Mouse (Mus musculus): ENCODE measurements around the gene Pld5. TPM values are rescaled to one million over a fixed set of nuclear protein-coding genes. Genes with fewer than 3 reads are reported as not detected.
A peak's percentile ranks its signal among the peaks of the same experiment; 100 is the strongest.

Pld5 gene
- polyA plus RNA-seq, 1 experiment from 2014 or later: 4.6 TPM

DNA sequence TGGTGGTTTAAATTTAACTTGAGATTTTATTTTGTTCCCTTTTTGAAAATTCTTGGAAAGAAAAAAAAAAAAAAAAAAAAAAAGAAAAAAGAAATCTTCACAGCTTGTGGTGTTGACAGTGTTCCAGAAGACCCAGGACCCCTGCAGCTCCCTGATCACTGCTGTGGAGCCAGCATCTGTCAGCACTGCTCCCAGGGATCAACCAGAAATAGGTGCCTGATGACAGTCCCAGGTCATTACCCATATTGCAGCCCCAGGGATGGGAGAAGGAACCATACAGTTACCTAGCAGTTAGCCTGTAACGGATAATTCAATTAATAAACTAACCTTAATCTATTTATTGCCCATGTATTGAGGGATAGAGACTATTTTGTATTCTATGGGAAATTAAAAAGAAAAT lies 250.6 kb downstream of the Pld5 start:
- Histone ChIP-seq H3K36me3 (ENCODE audit: control insufficient read depth, insufficient read depth, low read length) (no peaks in the 10 kb centered on the region), H3K27ac (replicated peaks; ENCODE audit: low read depth, low read length) (no peak overlapping the region), H3K4me2 (ENCODE audit: low read length) (no peak overlapping the region), H3K4me1 (ENCODE audit: control insufficient read depth, insufficient read depth, low read length) (no peaks in the 10 kb centered on the region), H3K27me3 (ENCODE audit: control insufficient read depth, insufficient read depth, low read length) (no peaks in the 10 kb centered on the region), H3K9ac (replicated peaks; ENCODE audit: low read length) (no peak overlapping the region), H3K4me3 (replicated peaks; ENCODE audit: low read depth, low read length) (no peak overlapping the region), H3K9me3 (ENCODE audit: control insufficient read depth, low read length) (no peaks in the 10 kb centered on the region)
- 48% methylated on average over 1 of the region's 1 CpGs for WGBS
- ATAC-seq (ENCODE audit: low FRiP score, low TSS enrichment): no peak
- no peak for DNase-seq

DNA sequence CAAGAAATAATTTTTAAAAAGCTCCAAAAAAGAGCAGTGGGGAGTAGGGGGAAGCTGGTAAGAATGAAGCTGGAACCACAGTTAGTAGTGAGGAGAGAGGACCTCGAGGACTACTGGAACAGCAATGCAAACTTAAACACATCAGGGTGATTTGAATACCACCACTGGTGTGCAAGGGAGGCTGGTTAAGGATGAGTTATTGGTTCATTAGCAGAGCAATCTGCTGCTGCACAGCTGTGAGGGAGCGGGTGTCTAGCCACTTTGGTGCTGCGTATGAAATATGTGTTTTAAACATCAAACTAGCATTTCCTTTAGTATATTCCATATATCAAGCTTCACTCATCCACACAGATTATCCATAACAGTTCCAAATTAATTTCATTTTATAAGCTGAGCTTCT lies 256.6 kb downstream of the Pld5 start:
- WGBS: 96% methylated on average over 3 of the region's 3 CpGs
- no peaks in the 10 kb centered on the region for H3K36me3 ChIP-seq (ENCODE audit: control insufficient read depth, insufficient read depth, low read length)
- no peak overlapping the region for H3K27ac ChIP-seq (replicated peaks; ENCODE audit: low read depth, low read length)
- H3K4me3 ChIP-seq (replicated peaks; ENCODE audit: low read depth, low read length): no peak overlapping the region
- 0 out of 2 replicates have a peak, but pooled peaks cover 7% of the 10 kb centered on the region for H3K4me1 ChIP-seq (ENCODE audit: control insufficient read depth, insufficient read depth, low read length)
- no peak overlapping the region for H3K4me2 ChIP-seq (ENCODE audit: low read length)
- ATAC-seq (ENCODE audit: low FRiP score, low TSS enrichment) (no peak), DNase-seq (no peak)
- no peaks in the 10 kb centered on the region for H3K9me3 ChIP-seq (ENCODE audit: control insufficient read depth, low read length)
- no peaks in the 10 kb centered on the region for H3K27me3 ChIP-seq (ENCODE audit: control insufficient read depth, insufficient read depth, low read length)
- no peak overlapping the region for H3K9ac ChIP-seq (replicated peaks; ENCODE audit: low read length)

DNA sequence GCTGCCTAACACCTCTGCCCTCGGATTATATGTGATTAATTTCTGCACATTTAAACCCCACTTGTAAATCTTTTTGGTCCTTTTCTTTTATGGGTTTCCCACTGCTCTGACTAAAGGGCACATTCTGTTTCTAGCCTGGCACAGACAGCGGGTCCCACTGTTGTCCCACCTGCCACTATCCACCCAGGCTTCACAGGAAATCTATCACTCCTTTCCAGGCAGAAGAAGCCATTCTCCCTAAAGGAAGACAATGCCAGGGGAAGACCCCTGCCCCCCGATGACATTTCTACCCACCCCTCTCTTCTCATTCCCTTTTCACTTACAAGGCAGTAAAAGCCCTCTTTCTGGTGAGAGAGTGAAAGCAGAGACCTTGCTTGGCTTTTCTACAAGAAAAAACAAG lies 259.0 kb downstream of the Pld5 start:
- no peak overlapping the region for H3K4me2 ChIP-seq (ENCODE audit: low read length)
- no peak overlapping the region for H3K4me3 ChIP-seq (replicated peaks; ENCODE audit: low read depth, low read length)
- H3K4me1 ChIP-seq (ENCODE audit: control insufficient read depth, insufficient read depth, low read length): 0 out of 2 replicates have a peak, but pooled peaks cover 8% of the 10 kb centered on the region
- no peak overlapping the region for H3K27ac ChIP-seq (replicated peaks; ENCODE audit: low read depth, low read length)
- no peaks in the 10 kb centered on the region for H3K27me3 ChIP-seq (ENCODE audit: control insufficient read depth, insufficient read depth, low read length)
- no peaks in the 10 kb centered on the region for H3K9me3 ChIP-seq (ENCODE audit: control insufficient read depth, low read length)
- 50% methylated on average over 3 of the region's 3 CpGs for WGBS
- no peak overlapping the region for H3K9ac ChIP-seq (replicated peaks; ENCODE audit: low read length)
- no peak for ATAC-seq (ENCODE audit: low FRiP score, low TSS enrichment)
- no peak for DNase-seq
- H3K36me3 ChIP-seq (ENCODE audit: control insufficient read depth, insufficient read depth, low read length): no peaks in the 10 kb centered on the region

DNA sequence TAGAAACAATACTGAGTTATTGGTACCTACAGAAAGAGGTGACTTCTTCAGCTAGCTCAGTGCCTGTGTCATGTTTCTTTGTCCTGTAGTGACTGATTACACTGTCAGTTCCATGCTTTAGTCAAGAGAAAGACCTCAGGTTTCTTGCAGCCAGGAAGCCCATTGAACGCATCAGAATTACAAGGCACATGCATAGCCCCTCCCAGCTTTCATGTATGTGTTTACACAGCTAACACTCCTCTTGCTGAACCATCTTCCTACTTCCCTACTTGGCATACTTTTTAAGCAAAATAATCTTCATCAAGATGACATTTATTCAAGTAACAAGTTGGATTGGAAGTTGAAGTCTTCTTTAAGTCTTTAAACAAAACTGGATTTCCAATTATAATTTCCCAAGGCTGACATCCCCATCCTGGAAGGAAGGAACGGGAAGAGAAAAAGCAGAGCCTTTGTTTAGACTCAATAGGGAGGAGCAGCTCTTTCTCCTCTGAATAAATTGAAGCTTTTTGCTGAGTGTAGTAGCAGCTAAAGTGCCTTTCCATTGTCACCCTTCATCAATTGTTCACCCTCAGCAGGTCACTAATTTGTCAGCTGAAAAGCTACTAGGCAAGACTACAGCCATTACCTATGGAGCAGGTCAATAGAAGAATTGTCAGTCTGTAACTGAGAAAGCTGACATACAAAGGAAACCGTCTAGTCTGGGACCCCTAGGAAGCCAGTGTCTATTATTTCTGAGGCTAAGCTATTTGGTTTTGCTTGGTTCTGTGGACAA lies 261.4 kb downstream of the Pld5 start:
- peak; percentile 21 for DNase-seq
- no peak overlapping the region for H3K27ac ChIP-seq (replicated peaks; ENCODE audit: low read depth, low read length)
- H3K9me3 ChIP-seq (ENCODE audit: control insufficient read depth, low read length): no peaks in the 10 kb centered on the region
- no peak overlapping the region for H3K9ac ChIP-seq (replicated peaks; ENCODE audit: low read length)
- no peaks in the 10 kb centered on the region for H3K27me3 ChIP-seq (ENCODE audit: control insufficient read depth, insufficient read depth, low read length)
- no peak overlapping the region for H3K4me3 ChIP-seq (replicated peaks; ENCODE audit: low read depth, low read length)
- H3K36me3 ChIP-seq (ENCODE audit: control insufficient read depth, insufficient read depth, low read length): no peaks in the 10 kb centered on the region
- WGBS: 3% methylated on average over 3 of the region's 3 CpGs
- H3K4me1 ChIP-seq (ENCODE audit: control insufficient read depth, insufficient read depth, low read length): 0 out of 2 replicates have a peak, but pooled peaks cover 8% of the 10 kb centered on the region
- H3K4me2 ChIP-seq (ENCODE audit: low read length): no peak overlapping the region
- no peak for ATAC-seq (ENCODE audit: low FRiP score, low TSS enrichment)

DNA sequence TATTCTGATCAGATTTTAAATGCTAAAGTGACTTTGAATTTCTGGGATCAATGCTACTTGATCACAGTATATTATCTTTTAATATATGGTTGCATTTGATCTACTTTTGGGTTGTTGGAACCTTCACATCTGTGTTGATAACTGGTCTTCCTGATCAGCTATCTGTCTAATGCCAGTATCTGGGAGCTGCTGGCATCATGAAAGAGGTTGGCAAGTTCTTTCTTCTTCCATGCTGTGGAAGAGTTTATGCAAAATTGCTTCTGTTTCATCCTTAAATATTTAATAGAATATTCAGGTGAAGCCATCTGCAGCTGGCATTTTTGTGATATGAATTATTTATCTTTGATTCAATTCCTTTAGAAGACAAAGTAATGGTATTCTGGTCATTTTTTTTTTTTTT lies 263.6 kb downstream of the Pld5 start:
- H3K36me3 ChIP-seq (ENCODE audit: control insufficient read depth, insufficient read depth, low read length): no peaks in the 10 kb centered on the region
- ATAC-seq (ENCODE audit: low FRiP score, low TSS enrichment): no peak
- no peak overlapping the region for H3K4me2 ChIP-seq (ENCODE audit: low read length)
- no peaks in the 10 kb centered on the region for H3K27me3 ChIP-seq (ENCODE audit: control insufficient read depth, insufficient read depth, low read length)
- H3K27ac ChIP-seq (replicated peaks; ENCODE audit: low read depth, low read length): no peak overlapping the region
- H3K4me3 ChIP-seq (replicated peaks; ENCODE audit: low read depth, low read length): no peak overlapping the region
- peak; percentile 3 for DNase-seq
- H3K9ac ChIP-seq (replicated peaks; ENCODE audit: low read length): no peak overlapping the region
- no peaks in the 10 kb centered on the region for H3K9me3 ChIP-seq (ENCODE audit: control insufficient read depth, low read length)
- H3K4me1 ChIP-seq (ENCODE audit: control insufficient read depth, insufficient read depth, low read length): 0 out of 2 replicates have a peak, but pooled peaks cover 8% of the 10 kb centered on the region

DNA sequence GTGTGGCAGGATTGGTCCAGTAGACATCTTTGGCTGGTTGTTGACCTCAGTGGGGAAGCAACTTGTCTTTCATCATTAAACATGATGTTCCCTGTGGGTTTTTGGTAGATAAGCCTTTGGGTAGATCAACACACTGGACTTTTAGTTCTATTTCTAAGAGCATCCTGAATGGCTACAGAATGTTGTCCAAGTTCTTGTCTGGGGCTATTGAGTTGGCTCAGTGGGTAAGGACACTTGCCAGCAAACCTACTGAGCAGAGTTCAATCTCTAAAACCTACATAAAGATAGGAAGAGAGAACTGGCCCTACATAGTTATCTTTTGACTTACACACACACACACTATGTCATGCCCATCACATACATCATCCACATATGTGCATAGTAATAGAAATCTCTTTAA lies 264.0 kb downstream of the Pld5 start:
- no peaks in the 10 kb centered on the region for H3K27me3 ChIP-seq (ENCODE audit: control insufficient read depth, insufficient read depth, low read length)
- H3K36me3 ChIP-seq (ENCODE audit: control insufficient read depth, insufficient read depth, low read length): no peaks in the 10 kb centered on the region
- no peak overlapping the region for H3K27ac ChIP-seq (replicated peaks; ENCODE audit: low read depth, low read length)
- H3K9ac ChIP-seq (replicated peaks; ENCODE audit: low read length): no peak overlapping the region
- DNase-seq: no peak
- 0 out of 2 replicates have a peak, but pooled peaks cover 8% of the 10 kb centered on the region for H3K4me1 ChIP-seq (ENCODE audit: control insufficient read depth, insufficient read depth, low read length)
- no peak overlapping the region for H3K4me3 ChIP-seq (replicated peaks; ENCODE audit: low read depth, low read length)
- no peaks in the 10 kb centered on the region for H3K9me3 ChIP-seq (ENCODE audit: control insufficient read depth, low read length)
- H3K4me2 ChIP-seq (ENCODE audit: low read length): no peak overlapping the region
- ATAC-seq (ENCODE audit: low FRiP score, low TSS enrichment): no peak

DNA sequence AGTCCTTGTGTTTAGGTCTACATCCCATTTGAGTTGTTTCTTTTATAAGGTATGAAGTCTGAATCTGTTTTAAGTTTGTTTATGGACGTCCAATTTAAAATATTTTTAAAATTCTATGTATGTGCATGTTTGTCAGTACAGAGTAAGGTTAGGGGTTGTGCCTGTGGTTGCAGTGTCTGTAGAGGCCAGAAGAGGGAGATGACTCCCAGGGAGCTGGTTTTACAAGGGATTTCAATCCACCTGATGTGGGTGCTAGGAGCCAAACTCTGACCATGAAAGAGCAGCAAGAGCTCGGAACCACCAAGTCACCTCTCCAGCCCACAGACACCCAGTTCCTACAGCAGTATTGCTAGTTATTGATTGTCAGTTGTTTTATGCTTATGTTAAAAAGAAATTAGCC lies 266.7 kb downstream of the Pld5 start:
- DNase-seq (no peak), ATAC-seq (ENCODE audit: low FRiP score, low TSS enrichment) (no peak)
- Histone ChIP-seq H3K27me3 (ENCODE audit: control insufficient read depth, insufficient read depth, low read length) (no peaks in the 10 kb centered on the region), H3K4me2 (ENCODE audit: low read length) (no peak overlapping the region), H3K36me3 (ENCODE audit: control insufficient read depth, insufficient read depth, low read length) (no peaks in the 10 kb centered on the region), H3K4me1 (ENCODE audit: control insufficient read depth, insufficient read depth, low read length) (no peaks in the 10 kb centered on the region), H3K9me3 (ENCODE audit: control insufficient read depth, low read length) (no peaks in the 10 kb centered on the region), H3K27ac (replicated peaks; ENCODE audit: low read depth, low read length) (no peak overlapping the region), H3K4me3 (replicated peaks; ENCODE audit: low read depth, low read length) (no peak overlapping the region), H3K9ac (replicated peaks; ENCODE audit: low read length) (no peak overlapping the region)
- WGBS: 89% methylated on average over 2 of the region's 2 CpGs

DNA sequence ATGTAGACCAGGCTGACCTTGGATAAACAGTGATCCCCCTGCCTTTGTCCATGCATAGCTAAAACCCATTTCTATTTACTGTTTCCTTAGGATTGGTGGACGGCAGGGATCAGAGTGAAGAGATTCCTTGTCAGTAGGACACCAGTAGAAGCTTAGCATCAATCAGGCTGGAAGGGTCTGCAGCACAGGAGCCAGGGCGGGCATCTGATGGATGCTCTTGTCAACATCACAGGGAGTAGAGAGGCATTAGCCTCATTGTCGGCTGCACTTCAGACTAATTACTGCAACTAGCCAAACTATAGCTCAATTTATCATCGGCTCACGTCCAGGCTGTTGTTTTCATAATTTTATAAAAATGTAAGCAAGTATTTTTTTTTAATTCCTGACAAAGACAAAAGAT lies 274.5 kb downstream of the Pld5 start:
- Histone ChIP-seq H3K27ac (replicated peaks; ENCODE audit: low read depth, low read length) (no peak overlapping the region), H3K4me1 (ENCODE audit: control insufficient read depth, insufficient read depth, low read length) (peaks cover 4% of the 10 kb centered on the region), H3K36me3 (ENCODE audit: control insufficient read depth, insufficient read depth, low read length) (no peaks in the 10 kb centered on the region), H3K4me2 (ENCODE audit: low read length) (no peak overlapping the region), H3K9me3 (ENCODE audit: control insufficient read depth, low read length) (no peaks in the 10 kb centered on the region), H3K9ac (replicated peaks; ENCODE audit: low read length) (no peak overlapping the region), H3K27me3 (ENCODE audit: control insufficient read depth, insufficient read depth, low read length) (no peaks in the 10 kb centered on the region), H3K4me3 (replicated peaks; ENCODE audit: low read depth, low read length) (no peak overlapping the region)
- ATAC-seq (ENCODE audit: low FRiP score, low TSS enrichment): no peak
- DNase-seq: no peak
- 85% methylated on average over 5 of the region's 5 CpGs for WGBS

DNA sequence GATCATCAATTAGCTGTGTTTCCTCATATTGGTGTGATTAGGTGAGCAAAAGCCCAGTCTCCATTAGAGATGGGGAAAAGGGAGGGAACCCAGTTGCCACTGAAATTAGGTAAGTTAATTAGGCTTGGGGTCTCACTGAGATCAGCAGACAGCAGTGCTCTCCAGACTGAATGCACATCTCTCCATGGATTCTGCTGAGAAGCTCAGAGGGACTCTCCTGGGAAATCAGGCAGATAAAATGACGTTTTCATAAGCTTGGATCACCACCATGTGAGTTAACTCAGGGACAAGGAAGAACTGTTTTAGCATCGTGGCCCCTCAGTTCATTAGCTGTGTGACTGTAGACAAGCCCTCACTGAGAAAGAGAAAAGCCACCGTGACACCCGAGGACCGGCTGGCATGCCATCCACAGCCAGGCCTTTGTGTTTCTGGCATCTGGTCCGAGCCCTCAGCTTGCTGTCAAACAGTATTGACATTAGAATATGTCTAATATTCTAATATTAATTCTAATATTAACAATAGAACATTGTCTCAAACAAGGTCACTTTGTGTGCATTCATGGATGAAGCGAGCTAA lies 277.9 kb downstream of the Pld5 start:
- no peaks in the 10 kb centered on the region for H3K36me3 ChIP-seq (ENCODE audit: control insufficient read depth, insufficient read depth, low read length)
- no peak overlapping the region for H3K4me3 ChIP-seq (replicated peaks; ENCODE audit: low read depth, low read length)
- no peaks in the 10 kb centered on the region for H3K9me3 ChIP-seq (ENCODE audit: control insufficient read depth, low read length)
- H3K9ac ChIP-seq (replicated peaks; ENCODE audit: low read length): no peak overlapping the region
- H3K27ac ChIP-seq (replicated peaks; ENCODE audit: low read depth, low read length): 0 out of 2 replicates have a peak overlapping the region, but pooled peaks have one; percentile 26
- WGBS: 40% methylated on average over 7 of the region's 7 CpGs
- H3K27me3 ChIP-seq (ENCODE audit: control insufficient read depth, insufficient read depth, low read length): no peaks in the 10 kb centered on the region
- peaks cover 4% of the 10 kb centered on the region for H3K4me1 ChIP-seq (ENCODE audit: control insufficient read depth, insufficient read depth, low read length)
- no peak overlapping the region for H3K4me2 ChIP-seq (ENCODE audit: low read length)
- 0 out of 2 replicates have a peak, but pooled peaks have one; percentile 36 for ATAC-seq (ENCODE audit: low FRiP score, low TSS enrichment)
- peak; percentile 34 for DNase-seq
